Mouse (Mus musculus): ENCODE measurements around the gene Tas2r114. TPM values are rescaled to one million over a fixed set of nuclear protein-coding genes. Genes with fewer than 3 reads are reported as not detected.

Gene Tas2r114
- not detected for total RNA-seq (2021)

GRCm38 (mm10) chr6:131689963-131690362 lies at the start of gene Tas2r114:
Gene Tas2r114 (minus strand): TSS chr6:131690063.
- intact Hi-C loops (cut with DNase I), result no loop called here
- no peak for DNase-seq

- no peak for DNase-seq
- intact Hi-C loops (cut with DNase I), result no loop called here
Observed at GRCm38 (mm10) chr6:131712803-131713202, 22.9 kb upstream of the Tas2r114 start.

GRCm38 (mm10) chr6:131687395-131687794 lies 2.5 kb downstream of the Tas2r114 start, which contains the start of gene Tas2r105:
Gene Tas2r105 (minus strand): TSS chr6:131687495.
- intact Hi-C loops (cut with DNase I), result no loop called here
- no peak for DNase-seq

- intact Hi-C loops (cut with DNase I), result no loop called here
Observed at GRCm38 (mm10) chr6:131685644-131686043, 4.2 kb downstream of the Tas2r114 start, which contains the start of gene Tas2r104. Gene Tas2r104 (minus strand): TSS chr6:131685744.

GRCm38 (mm10) chr6:131678786-131679185 lies 11.1 kb downstream of the Tas2r114 start, which contains the start of gene Tas2r106:
Gene Tas2r106 (minus strand): TSS chr6:131678886.
- intact Hi-C loops (cut with DNase I), result no loop called here
- no peak for DNase-seq

More at GRCm38 (mm10) chr6:131685644-131686043, 4.2 kb downstream of the Tas2r114 start, which contains the start of gene Tas2r104:
- DNase-seq, result no peak

- no peak for DNase-seq
- intact Hi-C loops (cut with DNase I), result no loop called here
Observed at GRCm38 (mm10) chr6:131660049-131660448, 29.8 kb downstream of the Tas2r114 start, which contains the start of gene Tas2r107. Gene Tas2r107 (minus strand): TSS chr6:131660149.

Other genes starting within 250 kb of the Tas2r114 start
- not detected for gene 5430401F13Rik, start 203.7 kb downstream of the Tas2r114 start, total RNA-seq (2021)
- not detected for gene Gm6619, start 203.7 kb downstream of the Tas2r114 start, total RNA-seq (2021)
- not detected for gene Tas2r130, start 59.2 kb downstream of the Tas2r114 start, total RNA-seq (2021)
- not detected for gene Tas2r107, start 29.9 kb downstream of the Tas2r114 start, total RNA-seq (2021)
- gene Tas2r106, start 11.2 kb downstream of the Tas2r114 start, total RNA-seq (2021), result not detected
- not detected for gene Tas2r104, start 4.3 kb downstream of the Tas2r114 start, total RNA-seq (2021)
- gene Tas2r105, start 2.6 kb downstream of the Tas2r114 start, total RNA-seq (2021), result not detected

All from left cerebral cortex, postnatal 4 days (tissue).